Mouse (Mus musculus): Measurements from ENCODE around the gene Sult2b1.

DNA sequence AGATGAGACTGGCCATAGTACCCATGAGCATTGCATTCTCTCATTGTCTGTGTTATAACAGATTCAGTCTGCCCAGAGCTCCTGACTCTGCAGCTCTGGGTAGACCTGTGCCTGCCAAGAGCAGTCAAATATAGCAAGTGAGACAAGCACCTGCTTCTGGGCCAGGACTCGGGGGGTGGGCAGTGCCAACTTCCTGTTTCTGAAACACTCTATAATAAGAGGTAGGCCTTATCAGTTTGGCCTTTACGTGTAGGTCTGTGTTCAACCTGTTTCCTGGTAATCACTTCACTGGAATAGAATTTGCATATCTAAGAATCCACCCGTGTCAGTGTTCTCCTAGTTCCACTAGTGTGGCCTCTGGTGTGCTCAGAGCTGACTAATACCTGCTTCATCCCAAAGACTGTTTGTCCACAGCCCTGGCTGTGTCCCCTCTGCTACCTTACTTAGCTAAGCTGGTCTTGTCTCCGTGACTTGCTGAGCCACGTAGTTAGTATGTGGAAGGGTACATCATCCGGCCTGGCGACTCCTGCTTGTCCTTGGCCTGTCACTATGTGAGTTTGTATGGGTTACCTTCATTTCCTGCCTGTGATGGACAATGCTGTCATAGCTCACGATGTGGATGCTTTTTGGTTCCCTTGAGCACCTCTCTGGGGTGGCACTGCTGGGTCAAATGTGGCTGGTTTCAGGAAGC lies 103.3 kb downstream of the Sult2b1 start:
- TF ChIP-seq CTCF (IDR thresholded peaks at IDR 0.05; ENCODE audit: low read depth) (no peak), EP300 (IDR thresholded peaks at IDR 0.05; ENCODE audit: low read depth) (peak; percentile 44; the same call in 1 of the 2 replicates)

Measured in heart, postnatal 0 days (tissue).